Mouse (Mus musculus): ENCODE data around the gene Faah.
A peak's percentile ranks its signal among the peaks of the same experiment; 100 is the strongest.

Faah gene

DNA sequence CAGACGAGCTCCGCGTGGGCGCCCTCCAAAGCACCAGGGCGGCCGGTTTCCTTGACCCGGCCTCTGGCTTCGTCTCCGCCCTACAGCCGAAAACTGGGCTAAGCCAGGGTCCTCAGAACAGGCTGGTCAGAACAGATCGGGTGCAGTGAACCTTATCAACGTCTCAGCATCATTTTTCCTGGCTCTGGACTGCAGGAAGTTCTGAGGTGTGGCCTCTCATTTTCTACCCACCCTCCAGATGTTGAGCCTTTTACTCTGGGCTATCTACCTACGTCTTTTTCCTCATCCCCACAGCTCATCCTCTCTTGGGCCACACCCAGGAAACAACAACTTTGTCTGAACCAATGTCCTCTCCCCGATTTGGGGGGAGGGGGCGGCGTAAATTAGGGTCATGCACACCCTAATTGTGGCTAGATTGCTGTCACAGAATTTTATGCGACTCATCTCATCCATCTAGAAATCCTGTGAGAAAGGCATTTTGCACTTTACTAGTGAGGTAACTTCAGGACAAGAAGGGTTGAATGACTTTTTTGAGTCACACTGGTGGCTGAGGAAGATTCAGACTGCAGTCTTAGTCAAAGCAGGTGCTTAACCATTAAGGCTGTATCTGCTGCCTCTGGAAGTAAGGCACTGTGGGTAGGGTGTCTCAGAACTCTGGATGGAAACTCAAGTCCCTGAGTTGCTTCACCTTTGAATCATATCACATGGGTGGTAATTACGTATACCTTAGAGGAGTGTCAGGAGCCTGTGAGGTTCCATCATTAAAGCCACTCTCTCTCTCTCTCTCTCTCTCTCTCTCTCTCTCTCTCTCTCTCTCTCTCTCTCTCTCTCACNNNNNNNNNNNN is at the start of gene Faah:
Faah (minus strand) TSS at position 25 of the 845 bp plus-strand sequence.
- no peak for DNase-seq

DNA sequence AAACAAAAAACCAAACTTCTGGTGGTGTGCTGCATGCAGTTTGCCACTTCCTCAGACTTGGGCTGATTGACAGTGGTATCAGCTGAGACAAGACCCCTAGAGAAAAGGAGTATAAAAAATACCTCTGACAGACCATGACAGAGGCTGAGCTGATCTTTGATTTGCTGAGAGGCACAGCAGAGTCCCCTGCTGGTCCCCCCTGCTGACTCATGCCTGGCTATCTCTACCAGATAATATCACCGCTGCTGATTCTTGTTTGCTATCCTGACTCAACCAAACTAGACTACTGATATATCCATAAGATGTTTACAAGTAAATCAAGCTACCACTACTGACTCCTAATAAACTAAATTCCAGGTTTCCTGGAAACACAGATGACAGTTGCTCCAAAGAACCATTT is 46.1 kb upstream of the Faah start:
- DNase-seq: no peak

DNA sequence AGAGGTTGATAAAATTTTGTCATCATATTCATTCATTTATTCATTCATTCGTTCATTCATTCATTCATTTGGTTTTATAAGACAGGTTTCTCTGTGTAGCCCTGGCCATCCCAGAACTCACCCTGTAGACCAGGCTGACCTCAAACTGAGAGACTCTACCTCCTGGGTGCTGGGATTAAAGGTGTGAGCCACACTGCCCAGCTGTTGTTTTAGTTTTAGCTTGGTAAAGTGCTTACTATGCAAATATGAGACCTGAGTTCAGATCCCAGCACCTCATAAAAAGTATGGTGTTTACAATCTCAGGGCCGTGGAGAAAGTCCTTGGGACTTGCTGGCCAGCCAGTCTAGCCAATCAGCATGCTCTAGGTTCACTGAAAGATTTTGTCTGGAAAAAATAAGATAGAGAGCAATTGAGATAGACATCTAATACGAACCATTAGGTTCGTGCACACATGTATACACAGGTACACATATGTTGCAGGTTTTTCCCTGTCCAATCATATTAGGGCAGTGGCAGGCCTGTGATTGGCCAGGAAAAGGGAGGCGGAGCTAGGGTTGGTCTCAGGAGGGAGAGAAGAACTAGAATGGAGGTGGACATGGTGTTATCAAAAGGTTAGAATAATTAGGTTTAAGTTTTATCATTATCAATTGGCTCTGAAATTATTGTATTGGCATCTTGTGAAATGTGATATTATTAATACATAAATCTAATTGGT is 41.4 kb upstream of the Faah start:
- DNase-seq: no peak

DNA sequence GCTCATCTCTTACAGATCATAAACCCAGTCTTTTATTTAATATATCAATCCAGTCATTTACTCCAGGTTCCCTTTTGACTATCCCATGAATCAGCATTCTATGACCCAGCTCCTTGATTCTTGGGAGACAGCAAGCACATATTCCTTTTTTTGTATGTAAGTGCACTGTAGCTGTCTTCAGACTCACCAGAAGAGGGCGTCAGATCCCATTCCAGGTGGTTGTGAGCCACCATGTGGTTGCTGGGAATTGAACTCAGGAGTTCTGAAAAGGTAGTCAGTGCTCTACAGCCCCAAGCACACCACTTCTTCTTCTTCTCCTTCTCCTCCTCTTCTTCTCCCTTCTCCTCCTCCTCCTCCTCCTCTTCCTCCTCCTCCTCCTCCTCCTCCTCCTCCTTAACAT is 39.8 kb upstream of the Faah start:
- DNase-seq: no peak

DNA sequence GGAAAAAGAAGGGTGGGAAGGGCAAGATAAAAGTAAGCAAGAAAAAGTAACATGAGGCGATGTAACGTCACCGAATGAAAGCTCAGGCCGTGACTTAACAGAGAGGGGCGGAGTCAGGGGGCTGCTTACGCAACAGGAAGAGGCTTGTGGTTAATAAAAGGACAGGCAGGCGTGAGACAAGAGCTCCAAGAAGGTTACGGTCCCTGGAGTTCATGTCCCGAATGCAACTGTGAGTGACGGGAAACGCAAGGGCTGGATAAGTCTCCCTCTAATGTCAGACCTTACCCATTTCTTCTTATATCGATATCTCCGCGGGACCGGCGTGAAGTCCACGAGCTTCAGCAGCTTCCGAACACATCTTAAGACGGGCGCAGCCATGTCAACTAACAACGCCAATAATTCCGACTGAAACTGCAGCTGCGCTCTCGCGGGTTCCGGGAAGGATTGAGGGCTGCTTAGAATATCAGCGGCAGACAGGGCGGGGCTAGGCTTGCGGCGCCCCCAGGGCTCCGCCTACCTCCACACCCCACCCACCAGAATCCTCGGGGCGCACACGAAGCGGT is 35.8 kb upstream of the Faah start, which contains the start of gene Nsun4:
Nsun4 (minus strand) TSS at position 478 of the 563 bp plus-strand sequence.
- peak; percentile 93 to 95 for DNase-seq

DNA sequence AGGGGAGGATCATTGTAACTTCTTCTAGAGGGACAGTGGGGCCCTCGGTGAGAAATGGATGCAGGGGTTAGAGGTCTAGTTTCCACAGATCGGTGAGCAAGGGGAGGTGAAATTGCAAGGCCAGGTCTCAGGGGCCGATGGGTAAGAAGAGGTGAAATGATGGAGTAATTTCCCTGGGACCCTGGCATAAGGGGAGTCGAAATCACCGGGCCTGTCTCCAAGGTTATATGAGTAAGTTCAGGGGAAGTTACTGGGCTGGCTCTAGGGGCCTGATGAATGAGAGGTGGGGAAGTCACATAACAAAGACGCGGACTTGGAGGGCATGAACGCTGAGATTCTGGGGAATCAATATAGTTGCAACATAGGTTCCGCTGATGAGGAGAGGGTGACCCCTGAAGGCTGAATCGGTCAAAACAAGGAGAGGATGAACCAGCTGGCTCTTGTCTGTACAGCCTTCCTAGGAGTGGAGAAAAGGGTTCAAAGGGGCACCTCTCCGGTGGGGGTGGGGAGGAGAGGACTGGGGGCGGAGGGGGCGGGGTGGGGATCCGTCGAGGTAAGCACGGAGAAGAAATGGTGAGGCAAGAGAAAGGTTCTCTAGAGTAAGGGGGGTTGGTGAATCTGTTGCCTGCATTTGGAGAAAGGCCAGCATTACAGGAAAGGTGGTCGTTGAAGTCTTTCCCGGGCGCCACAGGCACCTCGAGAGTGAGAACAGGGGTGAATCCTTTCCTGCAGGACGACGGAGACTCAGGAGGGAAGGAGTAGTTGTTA is 35.0 kb upstream of the Faah start:
- peak; percentile 67 to 75 for DNase-seq

DNA sequence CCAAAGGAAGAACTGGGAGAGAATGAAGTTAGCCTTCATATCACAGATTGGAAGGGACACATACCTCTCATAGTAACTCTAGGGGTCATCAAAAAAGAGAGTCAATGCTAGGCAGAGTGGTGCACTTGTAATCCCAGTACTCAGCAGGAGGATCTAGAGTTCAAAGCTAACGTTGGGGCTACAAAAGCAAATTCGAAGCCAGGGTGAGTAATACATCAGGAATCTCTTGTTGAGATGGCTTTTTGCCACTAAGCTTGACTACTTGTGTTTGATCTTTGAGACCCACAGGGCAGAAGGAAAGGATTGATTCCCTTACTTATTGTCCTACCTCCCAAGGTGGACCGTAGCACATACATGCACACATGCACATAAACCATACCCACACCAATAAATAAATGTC is 31.5 kb upstream of the Faah start:
- no peak for DNase-seq

DNA sequence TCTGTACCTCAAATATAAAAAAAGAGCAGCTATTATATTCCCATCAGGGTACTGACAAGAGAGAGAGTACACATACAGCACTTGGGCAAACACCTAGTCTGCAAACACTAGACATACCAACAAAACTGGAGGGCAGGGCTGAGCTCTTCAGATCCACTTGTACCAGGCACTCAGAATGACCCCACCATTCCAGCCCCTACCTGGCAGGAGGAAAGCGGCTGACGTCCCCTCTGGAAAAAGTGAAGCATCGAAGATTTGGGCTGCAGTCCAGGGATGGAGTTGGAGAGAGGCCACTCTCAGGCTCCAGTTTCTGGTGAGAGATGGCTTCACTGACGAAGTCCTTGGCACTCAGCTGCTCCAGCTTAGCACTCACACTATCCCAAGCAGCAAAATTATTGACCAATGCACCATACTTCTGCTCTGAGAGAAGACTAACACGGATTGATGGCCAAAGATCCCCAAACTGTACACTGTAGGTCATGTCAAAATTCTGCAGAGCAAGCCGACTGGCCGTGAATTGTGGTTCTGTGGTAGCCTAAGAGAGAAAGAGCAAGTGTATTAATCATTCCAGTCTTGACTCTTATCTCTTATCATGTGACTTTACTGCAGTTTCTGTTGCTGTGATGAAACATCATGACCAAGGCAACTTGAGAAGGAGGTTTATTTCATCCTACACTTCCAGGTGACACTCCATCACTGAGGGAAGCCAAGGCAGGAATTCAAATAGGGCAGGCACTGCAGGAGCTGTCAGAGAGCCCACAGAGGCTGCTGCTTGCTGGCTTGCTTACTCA is 30.6 kb upstream of the Faah start:
- peak; percentile 92 to 95 for DNase-seq

DNA sequence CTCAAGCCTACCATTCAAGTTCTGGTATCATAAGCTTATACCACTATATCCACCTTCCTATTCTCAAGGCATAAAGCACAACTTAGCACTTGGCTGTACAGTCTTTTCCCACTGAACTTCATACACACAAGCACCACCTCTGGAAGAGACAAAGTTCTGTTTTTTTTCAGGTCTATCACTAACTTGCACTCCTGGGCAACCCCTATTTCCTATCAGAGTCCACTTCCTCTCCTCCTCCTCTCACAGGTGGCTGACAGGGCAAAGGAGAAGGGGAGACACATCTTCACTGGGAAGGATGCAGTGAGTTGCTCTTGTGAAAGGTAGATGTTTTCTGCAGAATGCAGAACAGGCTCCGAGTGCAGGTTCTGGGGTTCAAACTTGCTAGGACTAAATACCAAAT is 30.0 kb upstream of the Faah start:
- DNase-seq: no peak

DNA sequence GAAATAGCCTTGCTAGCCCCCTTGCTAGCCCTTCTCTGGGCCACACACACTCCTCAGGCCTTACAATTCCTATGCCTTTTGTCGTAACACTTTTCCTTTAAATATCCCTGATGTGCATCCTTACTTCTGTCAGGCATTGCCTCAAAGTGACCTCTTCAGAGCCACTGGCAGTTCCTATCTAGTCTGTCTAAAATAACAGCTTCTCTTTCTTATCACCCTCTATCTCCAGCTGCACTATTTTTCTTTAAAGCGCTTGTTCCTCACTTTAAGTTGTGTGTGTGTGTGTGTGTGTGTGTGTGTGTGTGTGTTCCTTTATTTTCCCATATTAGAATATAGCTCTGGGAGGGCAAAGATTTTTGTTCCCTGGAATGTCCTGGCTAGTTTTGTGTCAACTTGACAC is 28.9 kb upstream of the Faah start:
- DNase-seq: no peak

DNA sequence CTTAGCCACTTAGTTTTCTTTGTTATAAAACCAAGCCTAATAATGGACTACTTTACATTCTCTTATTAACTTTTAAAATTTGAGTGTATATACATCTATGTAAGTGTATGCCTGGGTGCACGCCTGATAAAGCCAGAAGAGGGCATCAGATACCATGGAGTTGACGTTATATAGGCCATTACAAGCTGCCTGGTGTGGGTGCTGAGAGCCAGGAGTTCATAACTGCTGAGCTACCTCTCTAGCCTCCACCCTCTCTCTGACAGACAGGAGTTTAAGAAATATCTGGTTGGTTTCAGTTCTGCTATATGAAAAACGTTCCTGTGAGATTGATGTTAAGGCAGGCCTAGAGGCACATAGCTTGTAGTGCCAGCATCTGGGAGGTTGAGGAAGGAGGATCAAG is 24.5 kb upstream of the Faah start:
- no peak for DNase-seq

DNA sequence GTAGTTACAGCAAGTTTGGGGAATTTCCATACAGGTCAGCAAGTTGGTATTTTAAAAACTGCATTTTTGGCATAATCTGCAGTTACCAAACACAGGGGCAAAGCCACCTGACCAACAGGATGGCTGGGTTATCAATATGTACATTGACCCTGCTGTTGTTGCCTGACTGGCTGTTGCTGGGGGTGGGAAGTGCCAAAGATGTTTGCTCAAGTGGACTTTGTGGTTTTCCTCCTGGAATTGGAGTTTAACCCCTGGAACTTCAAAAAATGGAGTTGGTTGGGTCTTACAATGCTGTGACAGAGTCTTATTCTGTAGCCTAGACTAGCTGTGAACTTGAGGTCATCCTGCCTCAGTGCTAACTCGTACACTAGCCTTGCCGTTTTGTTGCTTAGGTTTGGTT is 22.7 kb upstream of the Faah start:
- peak in 1 of 2 experiments; percentile 10 for DNase-seq

DNA sequence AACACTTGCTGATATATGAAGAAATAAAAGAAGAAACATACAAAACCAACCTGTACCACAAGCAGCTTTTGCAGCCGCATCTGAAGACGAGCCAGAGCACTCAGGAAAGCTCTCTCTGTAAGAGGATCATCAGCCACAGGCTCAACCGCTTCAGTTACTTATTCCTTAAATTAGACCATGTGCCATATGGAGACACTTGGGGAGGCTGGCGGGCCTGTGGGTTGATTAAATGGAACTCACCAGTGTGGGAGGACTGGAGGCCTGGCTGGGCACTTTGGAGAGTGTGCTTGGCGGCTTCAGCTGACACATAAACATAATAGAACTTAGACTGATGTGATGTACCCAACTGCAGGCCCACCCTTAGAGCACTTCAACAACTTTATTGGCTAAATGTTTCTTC is 15.6 kb upstream of the Faah start:
- DNase-seq: no peak

DNA sequence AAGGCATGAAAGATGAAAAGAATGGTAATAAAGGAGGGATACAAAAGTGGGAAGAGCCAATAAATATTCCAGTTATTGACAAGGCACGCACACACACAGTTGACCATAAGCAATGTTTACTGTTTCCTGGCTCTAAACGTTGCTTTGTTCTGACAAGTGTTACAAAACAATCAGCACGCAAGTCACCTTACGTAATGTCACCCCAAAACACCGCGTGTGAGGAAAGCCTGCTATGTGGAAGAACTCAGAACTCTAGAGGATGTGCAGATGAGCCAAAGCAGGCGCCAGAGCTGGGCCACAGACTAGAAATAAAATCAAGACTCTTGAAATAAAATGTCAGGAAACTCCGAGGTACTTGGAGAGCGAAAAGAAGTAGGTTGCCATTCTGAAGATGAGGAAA is 15.2 kb upstream of the Faah start:
- no peak for DNase-seq

DNA sequence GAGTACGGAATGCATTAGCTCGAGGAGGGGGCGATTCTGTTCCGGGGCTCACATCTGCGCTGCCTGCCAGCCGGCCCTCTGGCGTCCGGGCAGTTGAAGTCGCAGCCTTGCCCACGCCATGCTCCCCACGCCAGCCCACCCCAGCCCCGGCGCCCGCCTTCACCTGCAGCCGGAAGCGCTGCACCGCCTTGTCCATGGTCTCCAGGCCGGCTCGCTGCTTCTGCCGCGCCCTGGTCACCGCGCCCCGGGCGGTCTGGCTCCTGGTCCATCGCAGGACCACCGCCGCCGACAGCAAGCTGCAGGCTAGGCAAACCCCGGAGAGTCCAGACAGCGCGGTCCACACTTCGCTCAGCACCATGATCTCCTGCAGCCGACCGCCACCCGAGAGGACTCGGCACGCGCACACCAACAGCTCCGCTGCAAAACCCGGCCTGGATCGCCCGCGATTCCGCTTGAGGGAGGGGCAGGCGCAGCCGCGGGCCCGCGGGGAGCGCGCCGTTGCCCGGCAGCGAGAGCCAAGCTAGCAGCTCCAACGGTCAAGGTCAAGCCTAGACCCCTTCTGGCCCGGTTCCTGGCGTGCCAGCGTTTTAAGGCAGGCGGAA is 325 bp downstream of the Faah start:
- DNase-seq: peak; percentile 78 to 82

DNA sequence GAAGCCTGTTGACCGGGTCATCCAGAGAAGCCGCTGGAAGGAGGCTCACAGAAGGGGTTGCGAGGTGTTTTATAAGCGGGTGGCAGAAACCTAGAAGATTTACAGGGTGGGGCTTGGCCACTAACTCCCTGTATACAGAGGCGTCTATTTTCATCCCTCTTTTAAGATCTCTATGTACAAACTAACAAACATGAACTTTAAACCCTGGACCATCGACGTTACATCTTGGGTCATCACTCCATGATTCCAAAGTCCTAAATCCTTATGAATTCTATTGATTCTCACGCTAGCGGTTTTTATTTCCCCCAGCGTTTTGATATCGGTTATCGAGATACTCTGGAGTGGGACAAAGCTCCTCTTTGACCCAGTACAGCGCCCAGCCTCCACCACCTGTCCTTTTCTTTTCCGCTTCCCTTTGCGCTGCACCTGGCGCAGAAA is 845 bp downstream of the Faah start:
- no peak for DNase-seq

DNA sequence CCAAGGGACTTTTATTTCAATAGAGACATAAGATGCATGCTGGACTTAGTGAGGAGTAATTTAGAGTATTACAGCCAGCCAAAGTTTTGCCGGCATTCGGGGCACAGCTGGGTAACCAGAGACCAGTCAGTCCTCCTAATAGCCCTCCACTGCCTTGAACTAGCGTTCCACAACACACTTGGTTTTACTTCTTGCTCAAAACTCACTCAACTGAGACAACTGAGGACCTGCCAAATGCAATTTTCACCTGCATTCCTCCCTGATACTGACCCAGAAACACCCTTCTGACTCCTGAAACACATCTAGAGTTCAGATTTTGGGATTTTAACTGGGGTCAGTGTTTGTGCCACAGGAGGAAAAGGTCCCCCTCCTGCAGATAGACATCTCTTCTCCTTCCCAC is 1.3 kb downstream of the Faah start:
- no peak for DNase-seq

DNA sequence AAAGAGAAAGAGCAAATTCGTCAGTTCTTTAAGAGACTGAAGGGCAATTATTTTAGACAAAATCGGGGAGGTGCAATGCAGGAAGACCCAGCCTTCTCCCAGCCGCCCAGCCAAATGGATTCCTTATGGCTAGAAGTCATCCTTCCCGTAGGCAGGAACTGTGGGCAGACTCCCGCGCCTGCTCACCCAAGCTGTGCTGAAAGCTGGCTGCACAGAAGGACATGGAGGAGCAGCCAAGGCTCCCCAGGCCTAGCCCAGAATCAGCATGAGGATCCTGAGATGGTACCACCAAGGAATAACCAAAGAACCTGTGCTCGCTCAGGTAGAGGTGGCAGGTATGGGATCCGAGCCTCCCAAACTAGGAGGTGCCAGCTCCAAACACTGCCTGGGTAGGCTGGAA is 1.7 kb downstream of the Faah start:
- DNase-seq: no peak

DNA sequence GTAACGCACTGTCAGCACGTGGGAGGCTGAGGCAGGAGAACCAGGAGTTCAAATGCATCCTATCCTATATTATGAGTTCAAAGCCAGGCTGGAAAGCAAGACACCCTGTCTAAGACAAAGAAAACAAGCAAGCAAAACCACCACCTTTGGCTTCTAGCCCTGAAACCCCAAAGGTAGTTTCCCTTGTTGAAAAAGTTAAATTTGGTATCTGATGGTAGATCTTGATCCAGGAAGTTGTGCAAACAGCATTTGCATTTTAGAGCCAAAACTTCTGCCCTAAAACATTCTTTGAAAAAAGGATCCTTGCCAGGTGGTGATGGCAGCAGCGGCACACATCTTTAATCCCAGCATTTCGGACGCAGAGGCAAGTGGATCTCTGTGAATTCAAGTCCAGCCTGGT is 2.2 kb downstream of the Faah start:
- DNase-seq: no peak

DNA sequence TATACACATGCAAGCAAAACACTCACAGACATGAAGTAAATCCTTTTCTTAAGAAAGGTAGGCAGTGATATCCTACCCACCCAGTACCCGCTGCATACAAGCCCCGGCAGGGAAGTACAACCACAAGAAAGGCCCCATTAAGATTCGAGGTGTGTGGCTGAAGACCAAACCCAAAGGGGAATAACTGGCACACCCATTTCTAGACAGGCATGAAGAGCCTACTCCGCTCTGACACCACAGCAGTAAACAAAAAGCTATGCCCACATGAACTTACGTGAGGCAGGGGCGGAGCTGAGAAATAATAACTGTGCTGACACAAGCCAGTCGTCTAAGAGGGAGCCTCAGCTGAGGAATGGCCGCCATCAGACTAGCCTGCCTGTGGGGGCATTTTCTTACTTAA is 7.5 kb downstream of the Faah start:
- DNase-seq: no peak

DNA sequence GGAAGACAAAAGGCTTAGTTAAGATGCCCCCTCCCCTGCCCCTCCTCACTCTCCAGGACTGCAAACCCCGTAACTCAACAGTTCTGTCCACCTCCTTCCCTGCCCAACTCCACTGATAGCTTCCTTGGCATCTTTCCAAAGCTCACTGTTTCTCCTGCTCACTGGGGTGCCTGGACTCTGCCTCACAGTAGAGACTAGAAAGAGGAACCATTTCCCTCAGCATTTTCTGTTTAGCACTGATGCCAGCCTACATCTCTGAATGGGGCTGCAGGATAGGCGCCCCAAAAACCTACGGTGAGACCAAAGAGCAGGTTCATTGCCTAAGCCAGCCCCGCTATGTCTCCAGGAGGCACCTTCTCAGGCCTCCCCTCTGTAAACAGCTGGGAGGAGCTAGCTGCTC is 16.5 kb downstream of the Faah start:
- no peak for DNase-seq

DNA sequence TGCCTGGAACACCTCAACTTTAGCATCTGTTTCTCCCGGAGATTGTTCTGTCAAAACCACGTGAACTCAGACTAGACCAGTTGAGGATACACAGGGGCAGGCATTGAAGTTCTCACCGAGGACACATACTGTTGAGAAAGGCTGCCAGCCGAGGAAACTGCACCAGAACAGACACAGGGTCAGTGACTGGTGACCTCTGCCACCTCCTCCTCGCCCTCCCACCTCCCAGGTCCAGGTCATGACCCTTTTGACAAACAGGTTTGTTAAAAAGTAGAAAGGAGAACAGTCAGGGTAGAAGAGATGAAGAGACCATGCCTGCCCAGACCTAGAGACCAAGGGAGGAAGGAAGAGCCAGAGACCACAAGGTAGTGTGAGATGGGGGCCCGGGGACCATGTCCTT is 17.1 kb downstream of the Faah start:
- no peak for DNase-seq

Data from lung, adult 18-20 months (tissue).